Mouse (Mus musculus) midbrain, embryonic 16.5 days (tissue): ENCODE measurements around the gene Tob2. TPM values are rescaled to one million over a fixed set of nuclear protein-coding genes. Genes with fewer than 3 reads are reported as not detected.

Source experiments
- ATAC-seq: fragments of 200-750 bp; cut with Nextera tagmentation; 2 replicates; pipeline ENCODE4 v1.8.0; 2017; ENCODE audit warnings: moderate TSS enrichment
- H3K27ac ChIP-seq: fragments of 300-500 bp; sonication (generic); 2 replicates; pipeline ENCODE4 v1.5.1; 2014; ENCODE audit warnings: mild to moderate bottlenecking, low read length, mixed read lengths
- H3K27me3 ChIP-seq: fragments of 300-500 bp; sonication (generic); 2 replicates; pipeline ENCODE4 v1.6.1; 2014; ENCODE audit warnings: low read depth, low read length, mixed read lengths; ENCODE audit not compliant: control insufficient read depth, insufficient read depth
- H3K36me3 ChIP-seq: fragments of 300-500 bp; sonication (generic); 2 replicates; pipeline ENCODE4 v1.6.1; 2014; ENCODE audit warnings: mild to moderate bottlenecking, low read length, moderate library complexity, mixed read lengths; ENCODE audit not compliant: control insufficient read depth, insufficient read depth
- H3K4me1 ChIP-seq: fragments of 300-500 bp; sonication (generic); 2 replicates; pipeline ENCODE4 v1.6.1; 2014; ENCODE audit warnings: mild to moderate bottlenecking, low read length, mixed read lengths; ENCODE audit not compliant: control insufficient read depth, insufficient read depth
- H3K4me2 ChIP-seq: fragments of 300-500 bp; sonication (generic); 2 replicates; pipeline ENCODE4 v1.6.1; 2014; ENCODE audit warnings: mild to moderate bottlenecking, low read length, mixed read lengths
- H3K4me3 ChIP-seq: fragments of 300-500 bp; sonication (generic); 2 replicates; pipeline ENCODE4 v1.5.1; 2014; ENCODE audit warnings: low read depth, mild to moderate bottlenecking, low read length, moderate library complexity, mixed read lengths
- H3K9ac ChIP-seq: fragments of 300-500 bp; sonication (generic); 2 replicates; pipeline ENCODE4 v1.6.1; 2014; ENCODE audit warnings: low read depth, low read length, mixed read lengths
- H3K9me3 ChIP-seq: fragments of 300-500 bp; sonication (generic); replicated peaks from 2 replicates; pipeline ENCODE4 v1.6.1; 2014; ENCODE audit warnings: mild to moderate bottlenecking, low read length, mixed read lengths; ENCODE audit not compliant: control insufficient read depth, poor library complexity, severe bottlenecking
- WGBS: fragments of 180-500 bp; shearing (Covaris S2); extraction: QIAGEN DNeasy Blood & Tissue Kit; methylation state at CpG from one replicate; pipeline ENCODE4 v1.1.7; 2014; 5-methylcytosine and 5-hydroxymethylcytosine counted together
- polyA plus RNA-seq: library from polyadenylated mRNA; unstranded; fragments of >200 nt; fragmentation: Nextera tagmentation; extraction: Ambion mirVana; gene quantifications from 2 replicates; pipeline ENCODE4 v1.2.1, GENCODE M21; 2015

Tob2 gene
- polyA plus RNA-seq, result 15.6 and 17.1 TPM in 2 replicates

GRCm38 (mm10) chr15:81858517-81859329 lies at the start of gene Tob2:
Tob2 (minus strand) TSS chr15:81858796.
- under 1% methylated on average over 44 of the region's 44 CpGs for WGBS
- ATAC-seq, result peak; percentile 13

DNA sequence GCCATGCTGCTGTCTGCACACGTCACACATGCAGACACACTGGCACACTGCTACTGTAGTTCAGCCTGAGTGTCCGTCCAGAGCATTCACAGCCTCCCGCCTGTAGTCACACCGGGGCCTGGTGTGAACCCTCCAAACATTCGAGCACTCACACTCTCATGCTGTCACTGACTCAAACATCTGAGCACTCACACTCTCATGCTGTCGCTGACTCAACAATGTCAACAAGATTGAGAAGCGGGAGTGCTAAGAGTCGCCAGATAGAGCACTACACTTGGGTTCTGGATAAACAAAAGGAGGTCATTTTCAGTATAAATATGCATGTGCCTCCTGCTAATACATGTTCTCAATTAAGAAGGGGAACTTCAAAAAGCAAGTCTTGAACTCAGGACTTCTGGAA lies 49.4 kb upstream of the Tob2 start:
- no peak overlapping the region for H3K27ac ChIP-seq
- no peaks in the 10 kb centered on the region for H3K9me3 ChIP-seq
- no peak for ATAC-seq
- H3K36me3 ChIP-seq, result peaks cover 44% of the 10 kb centered on the region
- no peak overlapping the region for H3K4me2 ChIP-seq
- no peak overlapping the region for H3K9ac ChIP-seq
- no peak overlapping the region for H3K4me3 ChIP-seq
- no peaks in the 10 kb centered on the region for H3K4me1 ChIP-seq
- no peaks in the 10 kb centered on the region for H3K27me3 ChIP-seq
- WGBS, result 98% methylated on average over 8 of the region's 8 CpGs

More at GRCm38 (mm10) chr15:81858517-81859329, at the start of gene Tob2:
- H3K27me3 ChIP-seq, result no peaks in the 10 kb centered on the region
- H3K27ac ChIP-seq, result peak within 1 kb of the TSS; percentile 84
- no peaks in the 10 kb centered on the region for H3K9me3 ChIP-seq
- peaks cover 13% of the 10 kb centered on the region for H3K4me1 ChIP-seq
- H3K4me3 ChIP-seq, result peak within 1 kb of the TSS; percentile 82
- H3K36me3 ChIP-seq, result no peaks in the 10 kb centered on the region
- peak within 1 kb of the TSS; percentile 82 for H3K9ac ChIP-seq
- H3K4me2 ChIP-seq, result peak within 1 kb of the TSS; percentile 62

DNA sequence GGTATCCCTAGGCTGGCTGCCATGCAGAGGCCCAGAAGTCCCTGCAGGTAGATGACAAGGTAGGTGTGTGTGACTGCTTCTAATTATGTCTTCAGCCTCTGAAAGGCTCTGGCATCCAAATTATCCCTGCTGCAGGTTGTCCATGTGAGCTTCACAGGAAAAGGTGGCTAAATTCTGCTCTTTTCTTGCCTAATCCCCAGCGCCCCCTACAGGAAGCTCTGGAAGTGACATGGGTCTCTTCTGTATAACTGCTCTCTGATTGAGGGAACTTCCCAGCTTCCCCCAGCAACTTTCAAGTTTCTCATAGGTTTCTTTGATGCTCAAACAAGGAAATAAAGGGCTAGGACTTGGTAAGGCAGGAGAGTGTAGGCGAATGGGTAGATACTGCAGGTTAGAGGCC lies 46.3 kb upstream of the Tob2 start:
- WGBS, result 37% methylated on average over 2 of the region's 2 CpGs
- Histone ChIP-seq H3K9ac (no peak overlapping the region), H3K4me2 (no peak overlapping the region), H3K4me1 (no peaks in the 10 kb centered on the region), H3K27me3 (no peaks in the 10 kb centered on the region), H3K36me3 (peaks cover 38% of the 10 kb centered on the region), H3K9me3 (no peaks in the 10 kb centered on the region), H3K4me3 (no peak overlapping the region), H3K27ac (no peak overlapping the region)
- ATAC-seq, result no peak

DNA sequence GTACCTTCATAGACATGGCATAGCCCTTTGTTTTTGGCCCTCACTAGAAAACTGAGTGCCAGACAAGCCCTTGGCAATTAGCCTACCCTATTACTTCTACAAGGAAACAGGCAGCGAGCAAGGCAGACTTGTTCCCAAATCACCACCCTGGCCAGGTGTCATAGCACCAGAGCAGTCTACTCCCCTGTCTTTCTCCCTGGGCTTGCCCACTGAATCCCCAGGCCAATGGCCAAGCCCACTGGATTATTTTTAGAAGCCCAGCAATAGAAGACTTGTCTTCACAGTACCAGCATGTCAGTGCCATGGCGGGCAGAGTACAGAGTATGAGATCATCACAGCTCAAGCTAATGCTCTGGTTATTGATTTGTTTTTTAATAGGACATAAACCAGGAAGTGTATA lies 40.2 kb upstream of the Tob2 start:
- Histone ChIP-seq H3K4me3 (no peak overlapping the region), H3K4me1 (no peaks in the 10 kb centered on the region), H3K9ac (no peak overlapping the region), H3K9me3 (no peaks in the 10 kb centered on the region), H3K36me3 (peaks cover 23% of the 10 kb centered on the region), H3K4me2 (no peak overlapping the region), H3K27ac (no peak overlapping the region), H3K27me3 (no peaks in the 10 kb centered on the region)
- ATAC-seq, result no peak
- WGBS, result 93% methylated on average over 2 of the region's 2 CpGs

DNA sequence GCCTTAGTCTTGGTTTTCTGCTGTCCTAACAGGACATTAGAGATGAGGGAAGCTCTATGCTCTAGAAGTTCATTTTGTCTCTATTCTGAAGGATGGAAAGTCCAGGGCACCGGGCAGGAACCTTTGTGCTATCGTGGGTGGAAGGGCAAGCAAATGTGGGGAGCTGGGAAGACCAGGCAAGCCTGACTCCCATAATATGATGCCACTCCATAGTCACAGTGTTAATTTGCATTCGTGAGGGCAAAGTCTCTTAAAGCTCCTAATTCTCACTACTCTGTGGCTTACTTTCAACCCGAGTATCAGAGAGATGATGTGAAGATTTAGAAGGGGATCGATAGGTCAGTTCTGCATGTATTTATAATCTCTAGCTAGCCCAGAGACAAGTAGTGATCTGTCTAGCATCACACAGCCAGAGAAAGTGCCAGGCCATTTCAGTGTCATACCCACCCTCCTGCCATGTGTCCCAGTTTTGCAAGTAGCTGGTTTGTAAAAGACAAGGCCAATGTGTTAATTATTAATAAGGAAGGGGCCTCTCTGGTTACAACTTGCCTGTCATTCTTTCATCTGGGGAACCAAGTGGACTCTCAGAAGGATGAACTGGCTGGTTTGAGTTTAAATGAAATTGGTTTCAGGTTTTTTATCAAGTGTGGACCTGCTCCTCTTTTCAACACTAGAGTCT lies 39.1 kb upstream of the Tob2 start:
- no peak overlapping the region for H3K4me2 ChIP-seq
- no peaks in the 10 kb centered on the region for H3K9me3 ChIP-seq
- H3K36me3 ChIP-seq, result peaks cover 21% of the 10 kb centered on the region
- H3K27me3 ChIP-seq, result no peaks in the 10 kb centered on the region
- WGBS, result 95% methylated on average over 5 of the region's 5 CpGs
- H3K4me1 ChIP-seq, result no peaks in the 10 kb centered on the region
- H3K4me3 ChIP-seq, result no peak overlapping the region
- ATAC-seq, result no peak
- no peak overlapping the region for H3K27ac ChIP-seq
- no peak overlapping the region for H3K9ac ChIP-seq

DNA sequence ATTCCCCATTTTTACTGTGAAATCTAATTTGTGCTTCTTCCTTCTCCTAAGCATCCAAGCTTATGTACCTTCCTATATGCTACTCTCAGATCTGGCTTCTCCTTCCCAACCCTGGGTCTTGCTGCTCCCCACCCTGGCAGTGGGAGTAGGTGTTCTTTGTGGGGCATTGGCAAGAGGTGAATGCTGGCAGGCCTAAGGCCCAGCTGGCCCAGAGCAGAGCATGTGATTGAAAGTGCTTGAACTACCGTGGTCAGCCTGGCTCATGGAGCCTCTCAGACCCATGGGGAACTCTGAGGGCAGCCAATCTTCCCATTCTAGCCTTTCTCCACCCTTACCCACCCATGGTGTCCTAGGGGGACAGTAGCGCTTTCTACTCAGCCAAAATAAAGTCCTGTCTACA lies 37.8 kb upstream of the Tob2 start:
- H3K9me3 ChIP-seq, result no peaks in the 10 kb centered on the region
- H3K27me3 ChIP-seq, result no peaks in the 10 kb centered on the region
- H3K9ac ChIP-seq, result no peak overlapping the region
- ATAC-seq, result no peak
- no peak overlapping the region for H3K27ac ChIP-seq
- peaks cover 21% of the 10 kb centered on the region for H3K36me3 ChIP-seq
- H3K4me1 ChIP-seq, result no peaks in the 10 kb centered on the region
- 91% methylated on average over 2 of the region's 2 CpGs for WGBS
- no peak overlapping the region for H3K4me2 ChIP-seq
- H3K4me3 ChIP-seq, result no peak overlapping the region

DNA sequence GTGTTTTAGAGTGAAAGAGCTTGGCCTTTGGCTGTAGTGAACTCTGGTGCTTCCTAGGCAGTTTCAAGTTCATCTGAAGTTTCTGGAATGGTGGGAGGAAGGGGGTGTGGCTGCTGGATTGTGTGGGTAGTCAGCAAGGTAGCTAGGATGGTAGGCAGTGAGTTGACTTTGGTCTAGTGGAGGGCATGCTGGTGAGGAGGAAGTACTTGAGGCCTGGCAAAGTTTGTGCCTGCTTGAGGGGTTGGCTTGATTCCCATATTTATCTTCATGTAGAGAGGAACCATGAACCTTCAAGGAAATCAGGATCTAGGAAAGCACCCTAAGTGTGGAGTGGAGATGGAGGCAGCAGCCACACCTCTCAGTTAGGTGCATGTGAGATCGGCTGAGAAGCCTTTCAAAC lies 35.4 kb upstream of the Tob2 start:
- Histone ChIP-seq H3K27me3 (no peaks in the 10 kb centered on the region), H3K27ac (no peak overlapping the region), H3K4me2 (no peak overlapping the region), H3K4me3 (no peak overlapping the region), H3K9ac (no peak overlapping the region), H3K4me1 (no peaks in the 10 kb centered on the region), H3K36me3 (peaks cover 17% of the 10 kb centered on the region; the same call in 1 of the 2 replicates), H3K9me3 (no peaks in the 10 kb centered on the region)
- 78% methylated on average over 1 of the region's 1 CpGs for WGBS
- no peak for ATAC-seq

DNA sequence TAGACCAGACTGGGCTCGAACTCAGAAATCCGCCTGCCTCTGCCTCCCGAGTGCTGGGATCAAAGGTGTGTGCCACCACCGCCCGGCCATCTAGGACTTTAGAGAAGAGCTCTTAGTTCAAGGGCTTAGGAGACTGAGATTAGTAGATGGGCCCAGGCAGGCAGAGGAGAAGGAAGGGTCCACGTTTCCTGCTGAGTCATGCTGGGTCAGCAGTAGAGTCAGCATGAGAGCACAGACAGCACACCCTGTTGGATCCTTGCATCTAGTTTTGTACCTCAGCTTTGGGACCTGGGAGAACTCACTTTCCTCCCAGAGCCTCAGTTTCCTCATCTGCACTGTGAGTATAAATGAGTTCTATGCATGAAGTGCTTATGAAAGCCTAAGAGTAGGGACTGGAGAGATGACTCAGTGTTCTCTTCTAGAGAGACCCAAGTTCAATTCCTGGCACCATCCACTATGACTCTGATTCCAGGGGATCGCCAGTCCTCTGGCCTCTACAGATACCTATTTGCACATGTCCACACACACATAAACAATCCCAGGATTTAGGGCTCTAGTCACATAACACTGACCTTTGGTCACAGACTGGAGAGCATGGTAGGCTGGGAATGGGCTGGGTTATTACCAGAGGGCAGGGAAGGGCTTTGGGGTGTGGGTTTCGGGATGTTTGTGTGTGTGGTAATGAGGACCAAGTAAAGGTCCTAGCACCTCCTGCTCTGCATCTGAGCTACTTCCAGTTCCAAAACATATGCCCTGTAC lies 33.4 kb upstream of the Tob2 start:
- Histone ChIP-seq H3K27ac (no peak overlapping the region), H3K4me1 (no peaks in the 10 kb centered on the region), H3K4me3 (no peak overlapping the region), H3K9me3 (no peaks in the 10 kb centered on the region), H3K9ac (no peak overlapping the region), H3K36me3 (peaks cover 13% of the 10 kb centered on the region; the same call in 1 of the 2 replicates), H3K4me2 (no peak overlapping the region), H3K27me3 (no peaks in the 10 kb centered on the region)
- no peak for ATAC-seq
- 95% methylated on average over 8 of the region's 8 CpGs for WGBS
